Mouse (Mus musculus) brain, embryonic 14.5 days (tissue): ENCODE measurements at regions not wholly inside any gene's neighbourhood (a gene's known extent, or its start where the extent isn't known, plus 50 kb on each side); places are given as distances from the start of the nearest gene placed in this dataset.
A peak's percentile ranks its signal among the peaks of the same experiment; 100 is the strongest.

Experiments
- DNase-seq: peaks from one replicate; pipeline ENCODE4 v3.0.0-alpha.2; 2011; ENCODE audit warnings: low read depth
- CTCF ChIP-seq: fragments of 200-500 bp; IDR thresholded peaks from 2 replicates; pipeline ENCODE4 v1.5.1; 2012; ENCODE audit warnings: inconsistent platforms, mild to moderate bottlenecking, moderate library complexity, borderline replicate concordance; ENCODE audit not compliant: insufficient read depth, insufficient read length; ENCODE audit errors: extremely low read depth
- POLR2A ChIP-seq: fragments of 200-500 bp; IDR thresholded peaks from 2 replicates; pipeline ENCODE4 v1.6.1; 2012; ENCODE audit warnings: mild to moderate bottlenecking, inconsistent platforms, borderline replicate concordance; ENCODE audit not compliant: poor library complexity, insufficient read depth, insufficient read length, severe bottlenecking; ENCODE audit errors: extremely low read depth

- TF ChIP-seq CTCF (no peak), POLR2A (no peak)
- peak; percentile 51 for DNase-seq
These were observed 193.5 kb downstream of the Lmo4 start for GRCm38 (mm10) chr3:144011456-144012025.

- TF ChIP-seq CTCF, result no peak
- peak; percentile 66 for DNase-seq
These were observed 194.5 kb downstream of the Lmo4 start for GRCm38 (mm10) chr3:144010558-144010957.

GRCm38 (mm10) chr3:144007111-144007619, 197.9 kb downstream of the Lmo4 start:
- TF ChIP-seq CTCF (no peak), POLR2A (no peak)
- no peak for DNase-seq

GRCm38 (mm10) chr3:143997909-143998308, 207.1 kb downstream of the Lmo4 start:
- TF ChIP-seq CTCF (no peak), POLR2A (no peak)
- DNase-seq, result no peak

- no peak for TF ChIP-seq CTCF
- TF ChIP-seq POLR2A, result no peak
These were observed 210.0 kb downstream of the Lmo4 start for GRCm38 (mm10) chr3:143995045-143995444.

GRCm38 (mm10) chr3:143988991-143989390, 216.0 kb downstream of the Lmo4 start:
- no peak for DNase-seq
- TF ChIP-seq CTCF (no peak), POLR2A (no peak)

More at GRCm38 (mm10) chr3:143995045-143995444, 210.0 kb downstream of the Lmo4 start:
- no peak for DNase-seq

- DNase-seq, result no peak
- TF ChIP-seq CTCF (peak; percentile 28; the same call in 1 of the 2 replicates), POLR2A (no peak)
These were observed 217.0 kb downstream of the Lmo4 start for GRCm38 (mm10) chr3:143988037-143988436.

GRCm38 (mm10) chr3:143986798-143987197, 218.2 kb downstream of the Lmo4 start:
- no peak for TF ChIP-seq CTCF
- no peak for TF ChIP-seq POLR2A
- DNase-seq, result no peak

- peak; percentile 67 for DNase-seq
- TF ChIP-seq POLR2A (no peak), CTCF (no peak)
These were observed 218.9 kb downstream of the Lmo4 start for GRCm38 (mm10) chr3:143986200-143986506.

- no peak for TF ChIP-seq CTCF
- TF ChIP-seq POLR2A, result no peak
- DNase-seq, result peak; percentile 92
These were observed 219.4 kb downstream of the Lmo4 start for GRCm38 (mm10) chr3:143985349-143986199.

- no peak for DNase-seq
- TF ChIP-seq CTCF, result no peak
- no peak for TF ChIP-seq POLR2A
These were observed 226.3 kb downstream of the Lmo4 start for GRCm38 (mm10) chr3:143978703-143979102.

- DNase-seq, result no peak
- TF ChIP-seq POLR2A, result no peak
- TF ChIP-seq CTCF, result no peak
These were observed 227.1 kb downstream of the Lmo4 start for GRCm38 (mm10) chr3:143977886-143978447.

GRCm38 (mm10) chr3:143973582-143973981, 231.4 kb downstream of the Lmo4 start:
- DNase-seq, result no peak
- TF ChIP-seq POLR2A, result no peak
- no peak for TF ChIP-seq CTCF
